Mouse (Mus musculus): ENCODE measurements around the gene Golga4. TPM values are rescaled to one million over a fixed set of nuclear protein-coding genes. Genes with fewer than 3 reads are reported as not detected.
"Not testable (repeated sequence)": the region's sequence is repeated elsewhere in the genome, so short reads cannot be mapped to it uniquely, and the experiment has no call there.

Golga4 gene
- polyA plus RNA-seq, 1 experiment from 2014 or later: 48.5 TPM

- H3K4me2 ChIP-seq (ENCODE audit: low read depth, low read length): no peak overlapping the region
- H3K4me3 ChIP-seq (ENCODE audit: low read depth, low read length): no peak overlapping the region
- no peak overlapping the region for H3K9ac ChIP-seq (ENCODE audit: low read depth, low read length)
- DNase-seq (ENCODE audit: low spot score): no peak
- H3K36me3 ChIP-seq (ENCODE audit: control insufficient read depth, insufficient read depth, low read length): no peaks in the 10 kb centered on the region
- ATAC-seq (ENCODE audit: low read depth): no peak
- 54% methylated on average over 6 of the region's 6 CpGs for WGBS
- no peak overlapping the region for H3K27ac ChIP-seq (replicated peaks; ENCODE audit: low read depth, low read length)
- peaks cover 24% of the 10 kb centered on the region for H3K4me1 ChIP-seq (ENCODE audit: control insufficient read depth, insufficient read depth, low read length)
- no peaks in the 10 kb centered on the region for H3K27me3 ChIP-seq (replicated peaks; ENCODE audit: control insufficient read depth, insufficient read depth, low read length)
- H3K9me3 ChIP-seq (ENCODE audit: control insufficient read depth, low read length): no peaks in the 10 kb centered on the region
Measured at GRCm38 (mm10) chr9:118591633-118592032, 85.6 kb downstream of the Golga4 start.

GRCm38 (mm10) chr9:118592585-118593249 is 86.7 kb downstream of the Golga4 start:
- Histone ChIP-seq H3K9ac (ENCODE audit: low read depth, low read length) (no peak overlapping the region), H3K9me3 (ENCODE audit: control insufficient read depth, low read length) (no peaks in the 10 kb centered on the region), H3K36me3 (ENCODE audit: control insufficient read depth, insufficient read depth, low read length) (no peaks in the 10 kb centered on the region), H3K27ac (replicated peaks; ENCODE audit: low read depth, low read length) (0 out of 2 replicates have a peak overlapping the region, but pooled peaks have one; percentile 13), H3K27me3 (replicated peaks; ENCODE audit: control insufficient read depth, insufficient read depth, low read length) (no peaks in the 10 kb centered on the region), H3K4me2 (ENCODE audit: low read depth, low read length) (peak overlapping the region; percentile 2; the same call in 1 of the 2 replicates), H3K4me3 (ENCODE audit: low read depth, low read length) (no peak overlapping the region), H3K4me1 (ENCODE audit: control insufficient read depth, insufficient read depth, low read length) (peaks cover 24% of the 10 kb centered on the region)
- DNase-seq (ENCODE audit: low spot score) (peak; percentile 68), ATAC-seq (ENCODE audit: low read depth) (peak; percentile 52)
- 24% methylated on average over 13 of the region's 13 CpGs for WGBS

- 66% methylated on average over 8 of the region's 8 CpGs for WGBS
Measured at GRCm38 (mm10) chr9:118593443-118593842, 87.4 kb downstream of the Golga4 start.

GRCm38 (mm10) chr9:118596767-118597166 is 90.7 kb downstream of the Golga4 start:
- Histone ChIP-seq H3K9me3 (ENCODE audit: control insufficient read depth, low read length) (no peaks in the 10 kb centered on the region), H3K36me3 (ENCODE audit: control insufficient read depth, insufficient read depth, low read length) (no peaks in the 10 kb centered on the region), H3K9ac (ENCODE audit: low read depth, low read length) (no peak overlapping the region), H3K27ac (replicated peaks; ENCODE audit: low read depth, low read length) (no peak overlapping the region), H3K4me2 (ENCODE audit: low read depth, low read length) (no peak overlapping the region), H3K27me3 (replicated peaks; ENCODE audit: control insufficient read depth, insufficient read depth, low read length) (no peaks in the 10 kb centered on the region), H3K4me1 (ENCODE audit: control insufficient read depth, insufficient read depth, low read length) (peaks cover 19% of the 10 kb centered on the region), H3K4me3 (ENCODE audit: low read depth, low read length) (no peak overlapping the region)
- DNase-seq (ENCODE audit: low spot score) (no peak), ATAC-seq (ENCODE audit: low read depth) (no peak)
- WGBS: 77% methylated on average over 7 of the region's 7 CpGs

More at GRCm38 (mm10) chr9:118593443-118593842, 87.4 kb downstream of the Golga4 start:
- Histone ChIP-seq H3K27ac (replicated peaks; ENCODE audit: low read depth, low read length) (0 out of 2 replicates have a peak overlapping the region, but pooled peaks have one; percentile 17), H3K4me1 (ENCODE audit: control insufficient read depth, insufficient read depth, low read length) (peaks cover 24% of the 10 kb centered on the region), H3K9me3 (ENCODE audit: control insufficient read depth, low read length) (no peaks in the 10 kb centered on the region), H3K9ac (ENCODE audit: low read depth, low read length) (no peak overlapping the region), H3K4me2 (ENCODE audit: low read depth, low read length) (no peak overlapping the region), H3K4me3 (ENCODE audit: low read depth, low read length) (no peak overlapping the region), H3K27me3 (replicated peaks; ENCODE audit: control insufficient read depth, insufficient read depth, low read length) (no peaks in the 10 kb centered on the region), H3K36me3 (ENCODE audit: control insufficient read depth, insufficient read depth, low read length) (no peaks in the 10 kb centered on the region)
- DNase-seq (ENCODE audit: low spot score) (peak; percentile 45), ATAC-seq (ENCODE audit: low read depth) (no peak)

GRCm38 (mm10) chr9:118600393-118600792 is 94.3 kb downstream of the Golga4 start:
- 78% methylated on average over 3 of the region's 3 CpGs for WGBS
- H3K9me3 ChIP-seq (ENCODE audit: control insufficient read depth, low read length); ATAC-seq (ENCODE audit: low read depth); H3K9ac ChIP-seq (ENCODE audit: low read depth, low read length); H3K4me1 ChIP-seq (ENCODE audit: control insufficient read depth, insufficient read depth, low read length); H3K4me2 ChIP-seq (ENCODE audit: low read depth, low read length); H3K36me3 ChIP-seq (ENCODE audit: control insufficient read depth, insufficient read depth, low read length); DNase-seq (ENCODE audit: low spot score); H3K27me3 ChIP-seq (replicated peaks; ENCODE audit: control insufficient read depth, insufficient read depth, low read length); H3K27ac ChIP-seq (replicated peaks; ENCODE audit: low read depth, low read length); H3K4me3 ChIP-seq (ENCODE audit: low read depth, low read length): not testable (repeated sequence)

GRCm38 (mm10) chr9:118602576-118602975 is 96.5 kb downstream of the Golga4 start:
- 71% methylated on average over 5 of the region's 5 CpGs for WGBS
- peaks cover 5% of the 10 kb centered on the region; the same call in 1 of the 2 replicates for H3K4me1 ChIP-seq (ENCODE audit: control insufficient read depth, insufficient read depth, low read length)
- no peak overlapping the region for H3K27ac ChIP-seq (replicated peaks; ENCODE audit: low read depth, low read length)
- no peak overlapping the region for H3K4me3 ChIP-seq (ENCODE audit: low read depth, low read length)
- ATAC-seq (ENCODE audit: low read depth) (no peak), DNase-seq (ENCODE audit: low spot score) (no peak)
- H3K36me3 ChIP-seq (ENCODE audit: control insufficient read depth, insufficient read depth, low read length): no peaks in the 10 kb centered on the region
- H3K4me2 ChIP-seq (ENCODE audit: low read depth, low read length): no peak overlapping the region
- H3K9ac ChIP-seq (ENCODE audit: low read depth, low read length): no peak overlapping the region
- H3K9me3 ChIP-seq (ENCODE audit: control insufficient read depth, low read length): no peaks in the 10 kb centered on the region
- H3K27me3 ChIP-seq (replicated peaks; ENCODE audit: control insufficient read depth, insufficient read depth, low read length): no peaks in the 10 kb centered on the region

- Histone ChIP-seq H3K4me1 (ENCODE audit: control insufficient read depth, insufficient read depth, low read length) (peaks cover 15% of the 10 kb centered on the region), H3K4me2 (ENCODE audit: low read depth, low read length) (peak within 1 kb of the TSS; percentile 88), H3K9me3 (ENCODE audit: control insufficient read depth, low read length) (no peaks in the 10 kb centered on the region), H3K27me3 (replicated peaks; ENCODE audit: control insufficient read depth, insufficient read depth, low read length) (no peaks in the 10 kb centered on the region), H3K27ac (replicated peaks; ENCODE audit: low read depth, low read length) (peak within 1 kb of the TSS; percentile 57), H3K9ac (ENCODE audit: low read depth, low read length) (peak within 1 kb of the TSS; percentile 92), H3K36me3 (ENCODE audit: control insufficient read depth, insufficient read depth, low read length) (no peaks in the 10 kb centered on the region), H3K4me3 (ENCODE audit: low read depth, low read length) (peak within 1 kb of the TSS; percentile 73)
- WGBS: 32% methylated on average over 11 of the region's 42 CpGs
- peak; percentile 90 for ATAC-seq (ENCODE audit: low read depth)
- DNase-seq (ENCODE audit: low spot score): peak; percentile 72
Measured at GRCm38 (mm10) chr9:118606148-118606816, 100.2 kb downstream of the Golga4 start, which contains the start of gene Itga9. Itga9 (plus strand) TSS chr9:118606690.

- peaks cover 20% of the 10 kb centered on the region for H3K4me1 ChIP-seq (ENCODE audit: control insufficient read depth, insufficient read depth, low read length)
- ATAC-seq (ENCODE audit: low read depth): peak; percentile 42
- H3K9me3 ChIP-seq (ENCODE audit: control insufficient read depth, low read length): no peaks in the 10 kb centered on the region
- no peaks in the 10 kb centered on the region for H3K36me3 ChIP-seq (ENCODE audit: control insufficient read depth, insufficient read depth, low read length)
- H3K27me3 ChIP-seq (replicated peaks; ENCODE audit: control insufficient read depth, insufficient read depth, low read length): no peaks in the 10 kb centered on the region
- WGBS: 0% methylated on average over 18 of the region's 68 CpGs
- H3K9ac ChIP-seq (ENCODE audit: low read depth, low read length): peak overlapping the region; percentile 92
- DNase-seq (ENCODE audit: low spot score): no peak
- H3K4me2 ChIP-seq (ENCODE audit: low read depth, low read length): peak overlapping the region; percentile 88
- peak overlapping the region; percentile 57 for H3K27ac ChIP-seq (replicated peaks; ENCODE audit: low read depth, low read length)
- H3K4me3 ChIP-seq (ENCODE audit: low read depth, low read length): peak overlapping the region; percentile 73
Measured at GRCm38 (mm10) chr9:118606817-118607371, 100.8 kb downstream of the Golga4 start.
